32 mouse cellular contexts compared by ENCODE assay signal in the genomic region with DNA sequence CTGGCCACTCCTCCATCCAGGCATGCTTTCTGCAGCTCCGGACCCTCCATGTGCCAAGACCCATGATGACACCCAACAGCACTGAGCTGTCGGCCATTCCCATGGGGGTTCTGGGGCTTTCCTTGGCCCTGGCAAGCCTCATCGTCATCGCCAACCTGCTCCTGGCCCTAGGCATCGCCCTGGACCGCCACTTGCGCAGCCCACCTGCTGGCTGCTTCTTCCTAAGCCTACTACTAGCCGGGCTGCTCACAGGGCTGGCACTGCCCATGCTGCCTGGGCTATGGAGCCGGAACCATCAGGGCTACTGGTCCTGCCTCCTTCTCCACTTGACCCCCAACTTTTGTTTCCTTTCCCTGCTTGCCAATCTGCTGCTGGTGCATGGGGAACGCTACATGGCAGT. TPM values are rescaled to one million over a fixed set of nuclear protein-coding genes. Genes with fewer than 3 reads are reported as not detected.
DNase-seq lines count a peak whose midpoint lies in the region; ATAC-seq and TF ChIP-seq lines count a peak whose summit lies in the region.
"Had no signal": no experiment of that assay in that cellular context is flagged by ENCODE, and none has a peak within 500 bp of the region (broad histone marks: within the 10 kb centered on the region; RNA-seq: fewer than 3 reads in every experiment).

Gene Gpbar1, plus strand, starts transcription at position 13 of the 400 bp plus-strand sequence.

- no peak within 1 kb of the TSS for H3K9ac ChIP-seq in liver, embryonic 11.5 days (ENCODE audit: low read depth, low read length)
- H3K9ac ChIP-seq in intestine, embryonic 15.5 days: no peak within 1 kb of the TSS; the same call in 1 of the 2 replicates
- H3K9ac ChIP-seq: heart, embryonic 12.5 days; hindbrain, embryonic 14.5 days; limb, embryonic 13.5 days; liver, embryonic 13.5 days; midbrain, embryonic 12.5 days had no signal

- H3K27ac ChIP-seq in liver, embryonic 11.5 days (ENCODE audit: low read depth, low read length): no peak within 1 kb of the TSS
- 0 out of 2 replicates have a peak within 1 kb of the TSS, but pooled peaks have one; percentile 11 for H3K27ac ChIP-seq in intestine, embryonic 15.5 days
- H3K27ac ChIP-seq: hindbrain, embryonic 14.5 days; layer of hippocampus, adult 2 months; limb, embryonic 13.5 days; liver, embryonic 13.5 days; midbrain, embryonic 12.5 days had no signal

- no peaks in the 10 kb centered on the region for H3K27me3 ChIP-seq in liver, embryonic 11.5 days (replicated peaks; ENCODE audit: control insufficient read depth, insufficient read depth, low read length)
- H3K27me3 ChIP-seq in G1E (ENCODE audit: insufficient read depth, low read length): peaks cover 48% of the 10 kb centered on the region
- no peaks in the 10 kb centered on the region for H3K27me3 ChIP-seq in intestine, embryonic 15.5 days (replicated peaks)
- H3K27me3 ChIP-seq: heart, embryonic 12.5 days; limb, embryonic 13.5 days; liver, embryonic 13.5 days; midbrain, embryonic 12.5 days had no signal

- H3K4me1 ChIP-seq in liver, embryonic 11.5 days (replicated peaks; ENCODE audit: control insufficient read depth, insufficient read depth, low read length): peaks cover 10% of the 10 kb centered on the region
- H3K4me1 ChIP-seq in G1E (ENCODE audit: insufficient read depth, low read depth, low read length): peaks cover 58% of the 10 kb centered on the region
- H3K4me1 ChIP-seq in intestine, embryonic 15.5 days (replicated peaks): peaks cover 51% of the 10 kb centered on the region

- peaks cover 18% of the 10 kb centered on the region for H3K36me3 ChIP-seq in liver, embryonic 11.5 days (ENCODE audit: control insufficient read depth, insufficient read depth, low read length)
- peaks cover 50% of the 10 kb centered on the region for H3K36me3 ChIP-seq in G1E (replicated peaks)
- H3K36me3 ChIP-seq in intestine, embryonic 15.5 days: peaks cover 34% of the 10 kb centered on the region

- 89% methylated on average over 10 of the region's 10 CpGs for WGBS in liver, embryonic 11.5 days
- 87% methylated on average over 10 of the region's 10 CpGs for WGBS in intestine, embryonic 15.5 days

- intact Hi-C loops in heart, postnatal 14 days (cut with DNase I): no loop called here

- H3K4me3 ChIP-seq in liver, embryonic 11.5 days (ENCODE audit: low read depth, low read length): no peak within 1 kb of the TSS
- H3K4me3 ChIP-seq in G1E (ENCODE audit: low read depth, low read length): peak within 1 kb of the TSS; percentile 16
- no peak within 1 kb of the TSS for H3K4me3 ChIP-seq in intestine, embryonic 15.5 days (replicated peaks)
- H3K4me3 ChIP-seq: heart, embryonic 12.5 days; layer of hippocampus, adult 2 months; limb, embryonic 13.5 days; liver, embryonic 13.5 days; midbrain, embryonic 12.5 days had no signal

- no peak for ATAC-seq in liver, embryonic 11.5 days (replicated peaks; ENCODE audit: low FRiP score)
- ATAC-seq in G1E (ENCODE audit: extremely low read depth, insufficient number of reproducible peaks, low FRiP score, poor library complexity, severe bottlenecking): no peak
- no peak for ATAC-seq in intestine, embryonic 15.5 days
- ATAC-seq: forebrain, embryonic 14.5 days; lung, postnatal 0 days had no signal

- peak within 1 kb of the TSS; percentile 26 for H3K4me2 ChIP-seq in liver, embryonic 11.5 days
- H3K4me2 ChIP-seq in intestine, embryonic 15.5 days (replicated peaks): peak within 1 kb of the TSS; percentile 41
- H3K4me2 ChIP-seq: heart, embryonic 12.5 days; hindbrain, embryonic 14.5 days; limb, embryonic 13.5 days; liver, embryonic 13.5 days; midbrain, embryonic 12.5 days had no signal

- no peaks in the 10 kb centered on the region for H3K9me3 ChIP-seq in liver, embryonic 11.5 days (ENCODE audit: control insufficient read depth, low read length)
- H3K9me3 ChIP-seq in G1E (replicated peaks): no peaks in the 10 kb centered on the region
- no peaks in the 10 kb centered on the region for H3K9me3 ChIP-seq in intestine, embryonic 15.5 days
- H3K9me3 ChIP-seq: heart, embryonic 12.5 days; limb, embryonic 13.5 days; liver, embryonic 13.5 days; megakaryocyte, embryonic 14.5 days; midbrain, embryonic 12.5 days had no signal

- DNase-seq in heart, adult 11 months: peak; percentile 88
- no peak for DNase-seq in heart, postnatal 14 days
- DNase-seq in liver, embryonic 11.5 days (ENCODE audit: low spot score): no peak
- DNase-seq in liver (no peak), G1E (ENCODE audit: low spot score) (no peak)
- DNase-seq in spleen, adult 12 weeks (ENCODE audit: low spot score): no peak
- no peak for DNase-seq in spleen, adult 18-20 months
- DNase-seq: adrenal gland, postnatal 36 days; cerebellum, adult 9-10 months; gastrocnemius, postnatal 14 days; liver, embryonic 13.5 days; lung, adult 18-20 months; lung, postnatal 4 days; right cerebral cortex, adult 18-20 months; thymus, adult 2 months; thymus, postnatal 36 days had no signal

- TF ChIP-seq CTCF in G1E (IDR thresholded peaks at IDR 0.05; ENCODE audit: low read depth, low read length): no peak

RNA-seq across cellular contexts. Expression of gene Gpbar1, which starts in this region (rescaled TPM):
- total RNA-seq in heart, postnatal 14 days (2021): not detected
- polyA plus RNA-seq in liver, embryonic 11.5 days (2014; fragmentation: Nextera tagmentation; extraction: Ambion mirVana): 2.8 and 3.2 TPM in 2 replicates
- total RNA-seq in G1E (2014; fragmentation: Nextera tagmentation) (not detected in 2 replicates), G1E (2017) (0.11 TPM in 1 of 2 replicates, not detected in the other)
- not detected in 2 replicates for polyA plus RNA-seq in G1E (2012)
- 3.1 and 3.3 TPM in 2 replicates for polyA plus RNA-seq in intestine, embryonic 15.5 days (2015; fragmentation: Nextera tagmentation; extraction: Ambion mirVana)
- total RNA-seq: adrenal gland, adult 18-20 months; adrenal gland, postnatal 36 days; gastrocnemius, postnatal 14 days; granulocyte monocyte progenitor cell, adult 5-6 weeks; layer of hippocampus, adult 2 months; layer of hippocampus, postnatal 14 days; left cerebral cortex, adult 8-10 months; left cerebral cortex, postnatal 36 days; monocyte, adult 5-6 weeks had no signal
- polyA plus RNA-seq: cortical plate, adult 2 months; midbrain, embryonic 12.5 days had no signal
